25 mouse cellular contexts compared by ENCODE assay signal in the genomic region with DNA sequence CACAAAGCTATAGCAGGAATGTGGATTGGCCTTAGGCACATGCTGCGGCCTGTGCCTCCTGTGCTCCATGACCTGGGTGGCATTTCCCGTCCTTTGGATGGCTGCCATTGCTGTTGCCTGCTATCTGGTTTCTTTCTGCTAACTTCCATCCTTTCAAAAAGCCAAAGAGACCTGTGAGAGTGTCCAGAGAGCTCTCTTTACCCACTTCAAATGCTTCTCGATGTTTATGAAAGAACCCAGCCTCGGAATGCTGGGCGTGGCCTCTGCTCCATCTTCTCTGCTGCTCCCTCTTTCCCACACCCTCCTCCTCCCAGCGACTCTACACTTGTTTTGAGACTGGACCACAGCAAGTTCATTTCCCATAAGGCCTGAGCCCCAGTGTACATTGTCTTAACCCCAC.
DNase-seq lines count a peak whose midpoint lies in the region; ATAC-seq and TF ChIP-seq lines count a peak whose summit lies in the region.
"Had no signal": no experiment of that assay in that cellular context is flagged by ENCODE, and none has a peak within 500 bp of the region (broad histone marks: within the 10 kb centered on the region; RNA-seq: fewer than 3 reads in every experiment).

No protein-coding gene starts in this region.

- no peak overlapping the region for H3K9ac ChIP-seq in heart, embryonic 14.5 days (ENCODE audit: low read length)
- H3K9ac ChIP-seq in heart, postnatal 0 days (replicated peaks; ENCODE audit: low read depth, low read length), result no peak overlapping the region
- no peak overlapping the region for H3K9ac ChIP-seq in lung, embryonic 14.5 days
- H3K9ac ChIP-seq: kidney, embryonic 15.5 days; limb, embryonic 12.5 days; liver, embryonic 13.5 days; midbrain, embryonic 13.5 days; neural tube, embryonic 13.5 days had no signal

- peaks cover 37 to 62% of the 10 kb centered on the region in 2 experiments for H3K4me1 ChIP-seq in heart, embryonic 14.5 days (ENCODE audit: control insufficient read depth in 2 of 2, insufficient read depth in 2 of 2, low read length in 2 of 2)
- H3K4me1 ChIP-seq in heart, postnatal 0 days (ENCODE audit: control insufficient read depth, insufficient read depth), result peaks cover 24% of the 10 kb centered on the region
- H3K4me1 ChIP-seq in lung, embryonic 14.5 days (ENCODE audit: insufficient read depth), result peaks cover 8% of the 10 kb centered on the region; the same call in 1 of the 2 replicates
- H3K4me1 ChIP-seq in midbrain, embryonic 10.5 days, result peaks cover 36% of the 10 kb centered on the region

- no peak for TF ChIP-seq EP300 in heart, postnatal 0 days (IDR thresholded peaks at IDR 0.05; ENCODE audit: low read depth)

- no peaks in the 10 kb centered on the region for H3K27me3 ChIP-seq in heart, embryonic 14.5 days (ENCODE audit: control insufficient read depth, insufficient read depth, low read length)
- no peaks in the 10 kb centered on the region for H3K27me3 ChIP-seq in heart, postnatal 0 days (ENCODE audit: control insufficient read depth, insufficient read depth, low read length)
- no peaks in the 10 kb centered on the region for H3K27me3 ChIP-seq in lung, embryonic 14.5 days (ENCODE audit: insufficient read depth, low read length)
- H3K27me3 ChIP-seq in midbrain, embryonic 10.5 days (ENCODE audit: low read depth, poor library complexity, severe bottlenecking), result no peaks in the 10 kb centered on the region
- H3K27me3 ChIP-seq: kidney, embryonic 15.5 days; limb, embryonic 12.5 days; liver, embryonic 13.5 days; midbrain, embryonic 13.5 days; neural tube, embryonic 13.5 days; Patski had no signal

- no peak overlapping the region for H3K4me3 ChIP-seq in heart, embryonic 14.5 days (ENCODE audit: control insufficient read depth in 1 of 2, insufficient read depth in 1 of 2, low read depth in 1 of 2, low read length in 2 of 2)
- no peak overlapping the region for H3K4me3 ChIP-seq in heart, postnatal 0 days (ENCODE audit: low read depth, low read length)
- H3K4me3 ChIP-seq in lung, embryonic 14.5 days (ENCODE audit: low read depth, low read length), result no peak overlapping the region
- no peak overlapping the region for H3K4me3 ChIP-seq in midbrain, embryonic 10.5 days
- H3K4me3 ChIP-seq: kidney, embryonic 15.5 days; limb, embryonic 12.5 days; liver, embryonic 13.5 days; midbrain, embryonic 13.5 days; neural tube, embryonic 13.5 days had no signal

- peak overlapping the region; percentile 54 for H3K4me2 ChIP-seq in heart, embryonic 14.5 days (ENCODE audit: low read length)
- H3K4me2 ChIP-seq in heart, postnatal 0 days (ENCODE audit: low read depth, low read length), result peak overlapping the region; percentile 46
- H3K4me2 ChIP-seq in lung, embryonic 14.5 days, result no peak overlapping the region
- H3K4me2 ChIP-seq: kidney, embryonic 15.5 days; limb, embryonic 12.5 days; liver, embryonic 13.5 days; midbrain, embryonic 13.5 days; neural tube, embryonic 13.5 days had no signal

- no peak for DNase-seq in heart, postnatal 14 days
- peak; percentile 41 for DNase-seq in heart, postnatal 0 days (ENCODE audit: low spot score)
- peak; percentile 35 for DNase-seq in lung, embryonic 14.5 days
- peak; percentile 68 for DNase-seq in lung, postnatal 36 days
- no peak for DNase-seq in right cerebral cortex, postnatal 25 days
- no peak for DNase-seq in midbrain, embryonic 10.5 days (ENCODE audit: low spot score)
- no peak for DNase-seq in spleen, adult 18-20 months
- DNase-seq: adrenal gland, postnatal 25 days; cerebellum, adult 11 months; cerebellum, postnatal 10 days; embryo, embryonic 11 days; gastrocnemius, postnatal 10 days; kidney, postnatal 4 days; layer of hippocampus, adult 9-11 months; liver, embryonic 13.5 days; right cerebral cortex, adult 18-20 months; thymus, postnatal 36 days had no signal

- peak overlapping the region; percentile 55 to 65 for H3K27ac ChIP-seq in heart, embryonic 14.5 days (replicated peaks in 1 of 2; ENCODE audit: control insufficient read depth in 1 of 2, insufficient read depth in 1 of 2, low read depth in 2 of 2, low read length in 2 of 2)
- peak overlapping the region; percentile 65 for H3K27ac ChIP-seq in heart, postnatal 0 days (ENCODE audit: low read depth)
- no peak overlapping the region for H3K27ac ChIP-seq in lung, embryonic 14.5 days (ENCODE audit: low read depth)
- no peak overlapping the region for H3K27ac ChIP-seq in midbrain, embryonic 10.5 days (replicated peaks)
- H3K27ac ChIP-seq: kidney, embryonic 15.5 days; limb, embryonic 12.5 days; liver, embryonic 13.5 days; midbrain, embryonic 13.5 days; neural tube, embryonic 13.5 days had no signal

- H3K36me3 ChIP-seq in heart, embryonic 14.5 days (ENCODE audit: control insufficient read depth, insufficient read depth, low read length), result no peaks in the 10 kb centered on the region
- no peaks in the 10 kb centered on the region for H3K36me3 ChIP-seq in heart, postnatal 0 days (replicated peaks; ENCODE audit: control insufficient read depth, insufficient read depth, low read length)
- H3K36me3 ChIP-seq in lung, embryonic 14.5 days (ENCODE audit: insufficient read depth), result no peaks in the 10 kb centered on the region
- H3K36me3 ChIP-seq in midbrain, embryonic 10.5 days, result no peaks in the 10 kb centered on the region
- H3K36me3 ChIP-seq: kidney, embryonic 15.5 days; limb, embryonic 12.5 days; liver, embryonic 13.5 days; midbrain, embryonic 13.5 days; neural tube, embryonic 13.5 days had no signal

- intact Hi-C loops in heart, postnatal 14 days (cut with DNase I), result no loop called here

- WGBS in heart, embryonic 14.5 days, result 23% methylated on average over 6 of the region's 6 CpGs
- 33% methylated on average over 6 of the region's 6 CpGs for WGBS in heart, postnatal 0 days
- 65% methylated on average over 6 of the region's 6 CpGs for WGBS in lung, embryonic 14.5 days
- 86% methylated on average over 6 of the region's 6 CpGs for WGBS in midbrain, embryonic 10.5 days

- no peak for TF ChIP-seq CTCF in heart, postnatal 0 days (IDR thresholded peaks at IDR 0.05; ENCODE audit: low read depth)
- no peak for TF ChIP-seq CTCF in lung, embryonic 14.5 days (IDR thresholded peaks at IDR 0.05; ENCODE audit: low read depth)

- no peaks in the 10 kb centered on the region for H3K9me3 ChIP-seq in heart, embryonic 14.5 days (ENCODE audit: control insufficient read depth, low read length)
- H3K9me3 ChIP-seq in heart, postnatal 0 days (replicated peaks; ENCODE audit: control insufficient read depth, low read length), result no peaks in the 10 kb centered on the region
- H3K9me3 ChIP-seq in lung, embryonic 14.5 days (ENCODE audit: low read depth, low read length), result no peaks in the 10 kb centered on the region
- H3K9me3 ChIP-seq in midbrain, embryonic 10.5 days (replicated peaks), result no peaks in the 10 kb centered on the region
- H3K9me3 ChIP-seq: kidney, embryonic 15.5 days; limb, embryonic 12.5 days; liver, embryonic 13.5 days; midbrain, embryonic 13.5 days; neural tube, embryonic 13.5 days had no signal

- peak; percentile 69 for ATAC-seq in heart, embryonic 14.5 days (ENCODE audit: insufficient number of reproducible peaks, insufficient read depth, low FRiP score, low read depth)
- peak; percentile 69 for ATAC-seq in heart, postnatal 0 days (ENCODE audit: insufficient read depth, low read depth)
- ATAC-seq in lung, embryonic 14.5 days (ENCODE audit: insufficient read depth), result no peak
- ATAC-seq: hindbrain, embryonic 16.5 days; intestine, postnatal 0 days; midbrain, embryonic 13.5 days; Patski had no signal

Comparison
In these comparisons a context has a peak if more than half of its experiments do, and no peak if none do; other contexts are left out.
1. DNase-seq: peak in heart, postnatal 0 days (single experiment), lung, embryonic 14.5 days (single experiment) and lung, postnatal 36 days (single experiment); none in heart, postnatal 14 days (0 of 2), right cerebral cortex, postnatal 25 days (single experiment), midbrain, embryonic 10.5 days (single experiment) and spleen, adult 18-20 months (0 of 2).
2. H3K27ac ChIP-seq: peak in heart, embryonic 14.5 days (2 of 2) and heart, postnatal 0 days (single experiment); none in lung, embryonic 14.5 days (single experiment) and midbrain, embryonic 10.5 days (single experiment).